Comparison of ENCODE assay signal across 8 mouse cellular contexts in genomic region chr13:51845591-51846191, GRCm38 (mm10). TPM values are rescaled to one million over a fixed set of nuclear protein-coding genes. Genes with fewer than 3 reads are reported as not detected.
DNase-seq lines count a peak whose midpoint lies in the region; ATAC-seq and TF ChIP-seq lines count a peak whose summit lies in the region.

No protein-coding gene starts in this region.

- peak overlapping the region; percentile 64 for H3K9ac ChIP-seq in lung, postnatal 0 days (replicated peaks; ENCODE audit: low read depth)

- DNase-seq in ES-CJ7 (ENCODE audit: low read depth, low spot score) = peak; percentile 96
- peak; percentile 81 for DNase-seq in cerebellum, adult 11-12 months
- DNase-seq in forelimb bud, embryonic 11.5 days (ENCODE audit: low read depth, low spot score) = peak; percentile 80
- peak; percentile 91 for DNase-seq in hindbrain, embryonic 10.5 days (ENCODE audit: low spot score)
- DNase-seq in layer of hippocampus, adult 9-11 months = peak; percentile 69
- peak; percentile 85 for DNase-seq in lung, postnatal 0 days (ENCODE audit: low spot score)
- DNase-seq in ovary, postnatal 14 days (ENCODE audit: low spot score) = peak; percentile 74
- DNase-seq in thymus, postnatal 10 days (ENCODE audit: low spot score in 2 of 2) = peak; percentile 81 to 93

- peak overlapping the region; percentile 74 for H3K4me3 ChIP-seq in hindbrain, embryonic 10.5 days
- H3K4me3 ChIP-seq in lung, postnatal 0 days (ENCODE audit: low read depth, low read length) = peak overlapping the region; percentile 66

- TF ChIP-seq CTCF in lung, postnatal 0 days (IDR thresholded peaks at IDR 0.05) = peak; percentile 73

- under 1% methylated on average over 45 of the region's 45 CpGs for WGBS in hindbrain, embryonic 10.5 days
- WGBS in lung, postnatal 0 days = 2% methylated on average over 42 of the region's 45 CpGs

- peak overlapping the region; percentile 77 for H3K4me2 ChIP-seq in lung, postnatal 0 days (replicated peaks; ENCODE audit: low read depth, low read length)

- peaks cover 4% of the 10 kb centered on the region for H3K36me3 ChIP-seq in hindbrain, embryonic 10.5 days
- no peaks in the 10 kb centered on the region for H3K36me3 ChIP-seq in lung, postnatal 0 days (ENCODE audit: insufficient read depth, low read length)

- no peak for TF ChIP-seq EP300 in lung, postnatal 0 days (IDR thresholded peaks at IDR 0.05)

- H3K9me3 ChIP-seq in hindbrain, embryonic 10.5 days = no peaks in the 10 kb centered on the region
- no peaks in the 10 kb centered on the region for H3K9me3 ChIP-seq in lung, postnatal 0 days (ENCODE audit: low read length)

- peak; percentile 12 for ATAC-seq in lung, postnatal 0 days

- peaks cover 67% of the 10 kb centered on the region for H3K27me3 ChIP-seq in hindbrain, embryonic 10.5 days (ENCODE audit: insufficient read depth, poor library complexity, severe bottlenecking)
- H3K27me3 ChIP-seq in lung, postnatal 0 days (replicated peaks; ENCODE audit: insufficient read depth, low read length) = no peaks in the 10 kb centered on the region

- H3K4me1 ChIP-seq in hindbrain, embryonic 10.5 days (replicated peaks) = peaks cover 94% of the 10 kb centered on the region
- H3K4me1 ChIP-seq in lung, postnatal 0 days (ENCODE audit: insufficient read depth, low read depth, low read length) = peaks cover 15% of the 10 kb centered on the region; the same call in 1 of the 2 replicates

- H3K27ac ChIP-seq in hindbrain, embryonic 10.5 days = peak overlapping the region; percentile 94
- peak overlapping the region; percentile 95 for H3K27ac ChIP-seq in lung, postnatal 0 days (ENCODE audit: low read length)

RNA-seq across cellular contexts. Expression of gene Gadd45g, which starts 0.8 kb away (rescaled TPM):
- 184 and 214 TPM in 2 replicates for polyA plus RNA-seq in hindbrain, embryonic 10.5 days (2016; fragmentation: Nextera tagmentation; extraction: Ambion mirVana)
- polyA plus RNA-seq in lung, postnatal 0 days (2015; fragmentation: Nextera tagmentation; extraction: Ambion mirVana) = 54.7 and 83.4 TPM in 2 replicates

RNA-seq across cellular contexts. Expression of gene Sema4d, which starts 52.1 kb away (rescaled TPM):
- 5.9 and 7.5 TPM in 2 replicates for polyA plus RNA-seq in hindbrain, embryonic 10.5 days (2016; fragmentation: Nextera tagmentation; extraction: Ambion mirVana)
- 4.9 and 5.7 TPM in 2 replicates for polyA plus RNA-seq in lung, postnatal 0 days (2015; fragmentation: Nextera tagmentation; extraction: Ambion mirVana)

Comparison
In these comparisons a context has a peak if more than half of its experiments do, and no peak if none do; other contexts are left out.
1. Peak in every context shown above with its lines: DNase-seq, ATAC-seq, H3K4me3 ChIP-seq and H3K27ac ChIP-seq.